Mouse (Mus musculus) liver, embryonic 16.5 days (tissue): ENCODE measurements around the gene Fbxo27. TPM values are rescaled to one million over a fixed set of nuclear protein-coding genes. Genes with fewer than 3 reads are reported as not detected.

Source experiments
- polyA plus RNA-seq: library from polyadenylated mRNA; unstranded; fragments of >200 nt; fragmentation: Nextera tagmentation; extraction: Ambion mirVana; gene quantifications from 2 replicates; pipeline ENCODE4 v1.2.1, GENCODE M21; 2015

Gene Fbxo27
- polyA plus RNA-seq, 1 experiment from 2014 or later, result 0.34 TPM

Other genes starting within 250 kb of the Fbxo27 start
- gene Lrfn1, start 240.9 kb upstream of the Fbxo27 start, polyA plus RNA-seq, result 0.12 and 0.15 TPM in 2 replicates
- gene Ifnl2, start 182.4 kb upstream of the Fbxo27 start, polyA plus RNA-seq, result not detected in 2 replicates
- gene Ifnl3, start 170.0 kb upstream of the Fbxo27 start, polyA plus RNA-seq, result not detected in 2 replicates
- 0.53 and 2.5 TPM in 2 replicates for gene Sycn, start 152.0 kb upstream of the Fbxo27 start, polyA plus RNA-seq
- gene Nccrp1, start 145.6 kb upstream of the Fbxo27 start, polyA plus RNA-seq, result not detected in 2 replicates
- 2.5 and 3.5 TPM in 2 replicates for gene Samd4b, start 94.7 kb upstream of the Fbxo27 start, polyA plus RNA-seq
- 16.4 and 17.5 TPM in 2 replicates for gene Pak4, start 94.7 kb upstream of the Fbxo27 start, polyA plus RNA-seq
- not detected in 2 replicates for gene Acp7, start 61.5 kb upstream of the Fbxo27 start, polyA plus RNA-seq
- gene Fbxo17, start 24.0 kb downstream of the Fbxo27 start, polyA plus RNA-seq, result 1.0 and 1.3 TPM in 2 replicates
- 73.3 and 73.7 TPM in 2 replicates for gene Mrps12, start 49.0 kb downstream of the Fbxo27 start, polyA plus RNA-seq
- gene Sars2, start 49.1 kb downstream of the Fbxo27 start, polyA plus RNA-seq, result 10.5 and 11.2 TPM in 2 replicates
- gene Ccer2, start 63.3 kb downstream of the Fbxo27 start, polyA plus RNA-seq, result not detected in 2 replicates
- 24.1 and 28.0 TPM in 2 replicates for gene Sirt2, start 73.9 kb downstream of the Fbxo27 start, polyA plus RNA-seq
- 29.3 TPM in 2 replicates for gene Nfkbib, start 74.7 kb downstream of the Fbxo27 start, polyA plus RNA-seq
- gene Rinl, start 96.1 kb downstream of the Fbxo27 start, polyA plus RNA-seq, result 8.1 and 8.7 TPM in 2 replicates
- 69.0 and 80.7 TPM in 2 replicates for gene Hnrnpl, start 115.7 kb downstream of the Fbxo27 start, polyA plus RNA-seq
- gene Ech1, start 132.4 kb downstream of the Fbxo27 start, polyA plus RNA-seq, result 172 and 201 TPM in 2 replicates
- gene Lgals4, start 141.0 kb downstream of the Fbxo27 start, polyA plus RNA-seq, result 6.2 and 22.3 TPM in 2 replicates
- 0.16 and 0.19 TPM in 2 replicates for gene Lgals7, start 171.0 kb downstream of the Fbxo27 start, polyA plus RNA-seq
- gene Capn12, start 188.6 kb downstream of the Fbxo27 start, polyA plus RNA-seq, result 0.09 and 0.12 TPM in 2 replicates